Mouse (Mus musculus) adrenal gland (tissue): Measurements from ENCODE around the gene Hcls1.

Experiments
- intact Hi-C: fragments of 180-260 bp; cut with DNase I; formaldehyde crosslinking; loops from one replicate; pipeline ENCODE4 v1.15.1; 2025
- long read RNA-seq, 2 experiments: library from polyadenylated mRNA; unstranded; transcript quantifications; one replicate each; pipeline ENCODE4 v2.0.0; 2020; ENCODE audit warnings: borderline replicate concordance in 1 of 2; ENCODE audit not compliant: insufficient replicate concordance in 1 of 2

Hcls1 gene
- long read RNA-seq, experiment 1, partial matches to known transcripts, result 1 of 5 reads
- long read RNA-seq, experiment 1, other reads (novel, unspliced or antisense), result 0 of 5 reads
- long read RNA-seq, experiment 2, partial matches to known transcripts, result 0 of 1 reads
- long read RNA-seq, experiment 2, other reads (novel, unspliced or antisense), result 1 of 1 reads

GRCm38 (mm10) chr16:36934841-36935620, at the start of gene Hcls1:
TSS of gene Hcls1 (plus strand) at chr16:36934983.
- intact Hi-C loops, result no loop called here

DNA sequence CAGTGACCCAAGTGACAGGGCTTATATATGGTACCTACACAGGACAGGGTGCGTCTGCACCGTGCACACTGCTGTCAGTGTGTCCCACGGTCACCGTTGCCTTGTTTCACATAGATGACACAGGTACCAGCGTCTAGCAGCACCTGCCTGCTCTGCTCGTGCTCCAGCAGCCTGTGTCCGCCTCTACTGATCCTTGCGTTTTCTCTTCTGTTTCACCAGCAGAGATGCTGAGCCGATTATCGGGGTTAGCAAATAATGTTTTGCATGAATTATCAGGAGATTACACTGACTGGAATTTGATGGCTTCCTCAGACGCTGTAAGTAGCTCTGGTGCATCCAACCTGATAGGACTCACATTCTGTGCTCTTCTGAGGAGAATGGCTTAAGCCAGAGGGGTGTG, 48.9 kb upstream of the Hcls1 start:
- intact Hi-C loops, result no loop called here

DNA sequence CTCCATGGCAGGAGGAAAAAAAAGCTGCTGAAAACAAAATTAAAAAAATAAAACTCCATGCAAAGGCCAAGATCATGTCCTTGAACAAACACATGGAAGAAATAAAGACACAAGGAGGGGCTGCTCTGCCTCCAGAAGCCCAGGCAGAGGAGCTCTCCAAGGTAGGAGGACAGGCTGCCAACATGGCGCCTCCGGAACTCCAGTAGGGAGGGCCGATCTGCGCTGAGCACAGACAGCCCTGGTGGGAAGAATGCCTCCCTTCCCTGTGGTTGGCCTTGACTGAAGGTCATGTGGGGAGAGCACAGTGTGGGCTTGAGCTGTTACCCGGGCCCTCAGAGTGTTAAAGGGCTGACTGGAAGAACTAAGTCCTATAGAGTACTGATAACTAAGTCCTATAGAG, 47.2 kb upstream of the Hcls1 start:
- intact Hi-C loops, result no loop called here

- intact Hi-C loops, result no loop called here
These were observed 44.2 kb upstream of the Hcls1 start for GRCm38 (mm10) chr16:36890559-36890958.

DNA sequence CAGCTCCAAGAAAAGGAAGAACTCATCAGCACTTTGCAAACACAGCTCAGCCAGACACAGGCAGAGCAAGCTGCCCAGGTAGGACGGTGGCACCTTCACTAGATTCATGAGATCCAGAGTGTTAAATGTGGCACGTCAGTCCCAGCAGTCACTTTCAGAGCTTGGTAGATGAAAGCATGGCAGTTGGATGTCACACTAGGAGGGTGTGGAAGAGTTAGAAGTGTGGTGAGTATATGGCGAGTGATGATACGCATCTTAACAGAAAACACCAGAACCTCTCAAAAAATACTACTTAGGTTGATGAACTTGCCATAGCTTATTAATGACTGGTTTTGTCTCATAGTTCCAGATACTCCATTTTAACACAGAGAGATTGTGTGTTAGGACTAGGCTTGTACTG, 43.4 kb upstream of the Hcls1 start:
- intact Hi-C loops, result no loop called here

- intact Hi-C loops, result no loop called here
These were observed 41.5 kb upstream of the Hcls1 start for GRCm38 (mm10) chr16:36893317-36893716.

DNA sequence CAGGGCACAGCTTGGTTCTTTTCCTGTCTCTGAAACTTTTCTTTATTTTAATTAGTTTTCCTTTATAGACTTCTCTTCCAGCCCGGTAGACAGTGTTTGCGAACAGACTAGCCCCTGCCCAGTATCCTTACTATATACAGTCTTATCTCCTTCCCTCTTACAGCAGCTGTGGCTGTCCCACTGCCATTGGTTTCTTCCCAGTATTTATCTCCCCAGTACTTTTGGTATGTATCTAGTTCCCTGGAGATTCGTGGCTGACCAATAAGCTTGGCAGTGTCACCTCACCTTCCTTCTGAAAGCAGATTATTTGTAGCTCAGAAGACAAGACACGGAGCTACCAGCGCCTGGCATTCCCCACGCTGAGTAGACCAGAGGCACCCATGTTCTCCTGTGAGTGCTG, 38.1 kb upstream of the Hcls1 start:
- intact Hi-C loops, result no loop called here

DNA sequence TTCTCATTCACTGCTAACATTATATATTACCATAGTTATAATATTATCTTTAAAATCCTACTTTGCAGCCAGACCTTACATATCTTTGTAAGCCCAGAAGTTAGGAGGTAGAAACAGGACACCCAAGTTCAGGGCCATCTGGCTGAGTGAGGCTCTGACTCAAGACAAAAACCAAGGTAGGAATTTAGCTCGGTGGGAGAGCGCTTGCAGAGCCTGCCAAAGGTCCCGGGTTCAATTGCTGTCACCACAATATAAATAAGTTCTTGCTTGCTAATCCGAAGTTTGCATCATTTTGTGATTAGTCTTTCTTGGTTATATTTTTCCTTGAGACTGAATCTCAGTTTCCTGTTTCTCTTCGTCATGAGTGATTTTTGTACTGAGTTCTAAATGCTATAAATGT, 31.6 kb upstream of the Hcls1 start:
- intact Hi-C loops, result no loop called here

GRCm38 (mm10) chr16:36911909-36912308, 22.9 kb upstream of the Hcls1 start:
- intact Hi-C loops, result loop anchor here (10.0 kb wide), 1 partner anchor 77 kb away; no protein-coding TSS in a partner anchor

- intact Hi-C loops, result loop anchor here (10.0 kb wide), 1 partner anchor 78 kb away; no protein-coding TSS in a partner anchor
These were observed 22.5 kb upstream of the Hcls1 start for GRCm38 (mm10) chr16:36912311-36912710.

- intact Hi-C loops, result loop anchor here (10.0 kb wide), 1 partner anchor 79 kb away; no protein-coding TSS in a partner anchor
These were observed 20.6 kb upstream of the Hcls1 start for GRCm38 (mm10) chr16:36914195-36914594.

DNA sequence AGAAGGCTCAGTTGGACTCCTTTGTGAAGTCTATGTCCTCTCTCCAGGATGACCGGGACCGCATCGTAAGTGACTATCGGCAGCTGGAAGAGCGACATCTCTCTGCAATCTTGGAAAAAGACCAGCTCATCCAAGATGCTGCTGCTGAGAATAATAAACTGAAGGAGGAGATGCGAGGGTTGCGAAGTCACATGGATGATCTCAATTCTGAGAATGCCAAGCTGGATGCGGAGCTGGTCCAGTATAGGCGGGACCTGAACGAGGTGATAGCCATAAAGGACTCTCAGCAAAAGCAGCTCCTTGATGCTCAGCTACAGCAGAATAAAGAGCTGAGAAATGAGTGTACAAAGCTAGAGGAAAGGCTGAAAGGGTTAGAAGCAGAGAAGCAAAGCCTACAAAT, 16.3 kb upstream of the Hcls1 start:
- intact Hi-C loops, result loop anchor here (10.0 kb wide), 1 partner anchor 84 kb away; no protein-coding TSS in a partner anchor

DNA sequence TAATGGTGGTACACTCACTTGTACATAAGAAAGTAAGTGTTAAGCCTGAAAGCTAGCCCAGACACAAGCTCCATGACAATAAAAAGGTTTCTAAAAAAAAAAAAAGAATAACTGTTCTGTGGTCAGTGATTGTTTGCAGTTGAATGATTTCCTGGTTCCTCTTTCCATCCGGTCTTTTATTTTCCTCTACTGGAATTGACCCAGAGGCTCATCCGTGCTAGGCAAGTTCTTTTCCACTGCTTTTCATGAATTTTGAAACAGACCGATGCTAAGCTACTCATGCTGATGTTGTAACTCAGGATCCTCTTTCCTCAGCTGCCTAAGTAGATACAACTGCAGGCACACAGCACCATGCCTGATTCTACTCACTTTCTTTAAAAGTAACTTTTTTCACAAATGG, 14.4 kb upstream of the Hcls1 start:
- intact Hi-C loops, result no loop called here

GRCm38 (mm10) chr16:36921067-36921613, 13.6 kb upstream of the Hcls1 start:
- intact Hi-C loops, result no loop called here

DNA sequence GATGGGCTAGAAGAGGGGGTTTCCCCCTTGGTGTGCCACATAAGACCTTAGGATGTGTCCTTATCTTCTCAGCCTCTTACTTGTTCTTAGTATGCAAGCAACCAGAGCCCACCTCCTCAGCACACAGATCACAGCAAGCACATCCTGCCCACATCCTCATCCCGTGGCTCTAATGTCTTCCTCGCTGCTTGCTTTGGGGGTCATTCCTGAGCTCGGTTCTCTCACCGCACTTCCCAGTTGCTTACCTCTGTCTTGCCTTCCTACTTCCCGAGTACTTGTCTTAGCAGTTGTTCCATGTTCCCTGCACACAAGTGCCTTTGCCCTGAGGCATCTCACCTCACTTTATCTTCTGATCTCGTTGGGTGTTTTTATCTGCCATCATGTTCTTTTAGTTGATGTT, 12.8 kb upstream of the Hcls1 start:
- intact Hi-C loops, result no loop called here

- intact Hi-C loops, result no loop called here
These were observed 10.5 kb upstream of the Hcls1 start for GRCm38 (mm10) chr16:36924312-36924711.

- intact Hi-C loops, result no loop called here
These were observed 9.4 kb upstream of the Hcls1 start for GRCm38 (mm10) chr16:36925351-36925750.

DNA sequence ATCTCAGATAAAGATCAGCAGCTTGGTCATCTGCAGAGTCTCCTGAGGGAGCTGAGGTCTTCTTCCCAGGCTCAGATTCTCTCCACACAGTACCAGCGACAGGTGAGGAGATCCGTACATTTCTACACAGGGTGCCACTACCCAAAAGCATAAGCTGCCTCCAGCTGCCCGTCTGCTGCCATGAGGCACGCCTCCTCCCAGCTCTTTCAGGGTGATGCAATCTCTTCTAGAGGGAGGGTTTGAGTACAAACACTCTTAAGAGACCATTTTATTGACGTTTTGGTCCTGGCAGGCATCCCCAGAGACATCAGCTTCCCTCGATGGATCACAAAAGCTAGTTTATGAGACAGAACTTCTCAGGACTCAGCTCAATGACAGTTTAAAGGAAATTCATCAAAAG, 9.0 kb upstream of the Hcls1 start:
- intact Hi-C loops, result no loop called here

DNA sequence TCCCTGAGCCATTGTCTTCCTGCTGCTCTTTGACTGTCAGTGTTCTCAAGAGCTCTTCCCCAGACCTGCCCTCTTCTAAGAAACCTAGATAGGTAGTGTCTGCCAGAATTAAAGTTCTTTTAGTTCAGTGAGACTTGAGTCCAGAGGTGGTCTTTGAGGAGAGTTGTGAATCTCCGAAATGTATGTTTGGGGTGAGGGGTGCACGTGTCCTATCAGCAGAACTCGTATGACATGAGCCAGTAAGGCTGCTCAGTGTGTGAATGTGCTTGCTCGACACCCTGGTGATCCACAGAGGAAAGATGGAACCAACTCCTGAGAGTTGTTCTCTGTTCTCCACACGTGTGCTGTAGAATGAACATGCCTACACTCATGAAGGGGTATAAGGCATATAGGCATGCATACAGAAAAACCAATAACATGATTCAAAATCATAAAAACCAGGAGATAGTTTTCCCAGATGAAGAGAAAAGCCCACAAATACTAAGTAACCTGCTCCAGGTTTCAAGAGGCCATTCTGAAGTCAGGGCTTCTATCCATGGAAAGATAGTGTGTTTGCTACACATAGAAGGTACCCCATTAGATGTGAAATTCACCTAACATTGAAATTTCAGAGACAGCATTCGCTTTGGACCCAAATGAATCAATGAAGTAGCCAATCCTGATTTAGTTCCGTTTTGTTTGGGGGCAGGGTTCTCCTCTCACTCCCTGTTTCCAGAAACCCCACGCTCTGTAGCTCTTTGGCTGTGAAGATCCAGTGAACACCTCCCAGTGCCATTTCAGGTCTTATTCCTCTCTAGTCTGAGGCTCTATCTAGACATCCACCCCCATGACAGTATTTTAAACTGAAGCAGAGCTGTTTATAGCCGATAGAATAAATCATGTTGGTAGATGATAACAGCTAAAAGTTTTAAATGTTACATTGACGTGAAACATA, 8.0 kb upstream of the Hcls1 start:
- intact Hi-C loops, result no loop called here

- intact Hi-C loops, result no loop called here
These were observed 7.2 kb upstream of the Hcls1 start for GRCm38 (mm10) chr16:36927495-36928105.

DNA sequence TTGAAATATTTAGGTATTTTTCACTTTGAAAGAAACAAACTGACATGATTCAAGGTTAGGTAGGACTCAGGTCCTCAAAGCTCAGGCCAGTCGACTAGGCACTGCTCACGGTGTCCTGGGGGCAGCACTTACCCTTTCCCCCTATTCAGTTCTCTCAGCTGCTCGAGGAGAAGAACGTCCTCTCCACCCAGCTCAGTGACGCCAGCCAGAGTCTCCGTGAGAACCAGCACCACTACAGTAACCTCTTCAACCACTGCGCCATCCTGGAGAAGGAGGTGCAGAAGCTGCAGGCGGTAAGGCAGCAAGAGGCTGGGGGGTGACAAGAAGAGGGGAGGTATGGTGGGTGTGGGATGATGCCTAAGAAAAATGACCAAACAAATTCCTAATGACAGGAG, 6.7 kb upstream of the Hcls1 start:
- intact Hi-C loops, result no loop called here
